Mouse (Mus musculus) left cerebral cortex, adult 2 months (tissue): Measurements from ENCODE around the gene Oprm1. TPM values are rescaled to one million over a fixed set of nuclear protein-coding genes. Genes with fewer than 3 reads are reported as not detected.

Experiments used
- DNase-seq, 2 experiments: peaks; one replicate each; pipeline ENCODE4 v3.0.0; 2021 to 2022; ENCODE audit warnings: low spot score in 2 of 2, mixed read lengths in 1 of 2; ENCODE audit errors: extremely low spot score in 1 of 2
- H3K27ac ChIP-seq: fragments of 200-600 bp; 2 replicates; pipeline ENCODE4 v1.8.1; 2022
- H3K4me3 ChIP-seq: fragments of 200-600 bp; 2 replicates; pipeline ENCODE4 v1.8.1; 2022
- CTCF ChIP-seq: fragments of 200-600 bp; IDR thresholded peaks from 2 replicates; pipeline ENCODE4 v1.8.1; 2022; ENCODE audit warnings: antibody characterized with exemption, mild to moderate bottlenecking, moderate library complexity
- intact Hi-C: fragments of 180-260 bp; cut with DNase I; formaldehyde crosslinking; loops from one replicate; pipeline ENCODE4 v1.15.1; 2025
- total RNA-seq, 2 experiments: library from RNA; stranded (reverse); gene quantifications; 2 replicates each; pipeline ENCODE4 v1.2.3; 2021

The Oprm1 gene
- total RNA-seq, 2 experiments from 2014 or later = 7.6 to 9.3 TPM

DNA sequence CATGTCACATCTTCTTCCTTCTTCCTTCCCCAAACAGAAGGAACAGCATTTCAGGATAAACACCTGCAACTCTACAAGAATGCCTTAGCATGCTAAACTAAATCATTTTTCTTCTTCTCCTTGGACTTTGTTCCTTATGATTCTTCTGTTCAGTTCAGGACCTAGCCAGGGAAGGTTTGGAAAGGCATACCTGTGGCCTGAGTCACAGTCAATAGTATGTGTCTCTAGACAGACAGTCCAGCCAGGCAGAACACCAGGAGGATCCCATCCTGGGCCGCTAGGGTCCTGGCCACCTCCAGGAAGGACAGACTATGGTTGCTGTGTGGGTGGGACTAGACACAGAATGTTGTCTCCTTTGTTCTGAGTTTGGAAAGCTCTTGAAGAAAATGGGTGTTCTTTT lies 266.7 kb downstream of the Oprm1 start:
- no peak for DNase-seq
- intact Hi-C loops = no loop called here
- no peak overlapping the region for H3K4me3 ChIP-seq
- no peak overlapping the region for H3K27ac ChIP-seq
- TF ChIP-seq CTCF = no peak

DNA sequence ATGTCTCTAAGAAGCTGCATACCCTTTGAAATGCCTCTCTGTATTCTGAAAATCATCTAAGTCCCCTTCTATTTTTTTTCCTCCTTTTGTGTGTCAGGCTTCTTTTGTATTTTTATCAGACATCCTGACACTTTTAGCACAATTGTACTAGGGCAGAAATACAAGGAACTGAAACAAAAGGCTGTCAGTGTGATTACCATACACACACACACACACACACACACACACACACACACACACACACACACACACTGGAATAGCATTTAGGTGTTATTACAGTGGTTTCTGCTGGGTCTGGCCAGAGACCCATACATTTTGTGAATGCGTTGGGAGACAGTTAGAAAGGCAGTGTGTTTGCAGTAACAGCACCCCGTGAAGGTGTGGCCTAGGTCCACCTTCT lies 275.2 kb downstream of the Oprm1 start:
- intact Hi-C loops = no loop called here
- Histone ChIP-seq H3K27ac (no peak overlapping the region), H3K4me3 (no peak overlapping the region)
- no peak for DNase-seq
- no peak for TF ChIP-seq CTCF

DNA sequence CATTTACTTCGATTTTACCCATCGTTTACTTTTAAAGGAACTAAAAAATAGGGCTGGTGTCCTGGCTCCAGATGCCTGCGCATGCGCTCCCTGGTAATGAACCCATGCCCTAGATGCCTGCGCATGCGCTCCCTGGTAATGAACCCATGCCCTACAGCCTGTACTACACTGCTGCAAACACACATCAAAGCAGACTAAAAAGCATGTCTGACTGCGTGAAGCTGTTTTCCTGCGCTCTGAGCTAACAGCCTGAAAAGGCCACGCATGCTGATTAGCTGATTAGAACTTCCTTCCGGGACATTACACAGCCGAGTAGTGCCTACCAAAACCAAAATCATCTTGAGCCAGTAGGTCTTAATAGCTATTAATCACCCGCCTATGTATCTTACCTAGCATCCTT lies 277.2 kb downstream of the Oprm1 start:
- no peak for DNase-seq
- intact Hi-C loops = no loop called here
- Histone ChIP-seq H3K4me3 (no peak overlapping the region), H3K27ac (no peak overlapping the region)
- no peak for TF ChIP-seq CTCF

DNA sequence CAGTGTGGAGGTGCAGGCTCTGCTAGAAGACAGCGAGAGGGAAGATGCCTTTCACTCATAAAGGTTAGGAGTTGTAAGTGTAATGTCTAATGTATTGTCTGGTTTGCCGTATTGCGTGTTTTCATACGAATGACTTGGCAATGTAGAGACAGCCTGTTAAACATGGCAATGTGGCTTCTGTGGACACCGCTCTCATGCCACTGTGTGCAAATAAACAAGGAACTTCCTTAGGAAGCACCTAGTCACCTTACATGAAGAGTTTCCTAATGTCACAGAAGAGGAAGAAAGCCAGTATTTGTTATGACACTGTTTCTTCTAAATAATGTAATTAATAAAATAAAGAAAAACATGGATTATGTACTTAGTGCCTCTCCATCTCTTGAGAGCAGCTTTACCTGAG lies 278.9 kb downstream of the Oprm1 start:
- Histone ChIP-seq H3K4me3 (no peak overlapping the region), H3K27ac (no peak overlapping the region)
- intact Hi-C loops = no loop called here
- TF ChIP-seq CTCF = no peak
- no peak for DNase-seq

DNA sequence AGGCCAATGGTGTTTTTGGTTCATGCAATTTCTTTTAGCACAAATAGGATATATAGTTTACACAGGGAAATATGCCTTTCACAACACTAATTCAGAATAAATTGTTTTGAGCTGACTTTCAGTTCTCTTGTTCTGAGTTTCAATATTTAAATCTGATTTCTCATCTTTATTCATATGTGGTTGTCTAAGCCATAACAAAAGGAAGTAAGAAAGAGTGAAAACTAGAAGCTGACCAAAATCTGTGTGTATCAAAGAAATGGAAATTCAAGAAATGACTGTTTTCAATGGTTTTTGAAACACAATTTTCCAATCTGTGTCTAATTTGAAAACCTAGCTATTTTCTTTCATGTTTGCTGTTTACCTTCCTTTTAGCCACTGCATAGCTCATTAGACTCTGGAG lies 282.7 kb downstream of the Oprm1 start:
- intact Hi-C loops = no loop called here
- no peak for DNase-seq
- no peak for TF ChIP-seq CTCF
- Histone ChIP-seq H3K4me3 (no peak overlapping the region), H3K27ac (no peak overlapping the region)

DNA sequence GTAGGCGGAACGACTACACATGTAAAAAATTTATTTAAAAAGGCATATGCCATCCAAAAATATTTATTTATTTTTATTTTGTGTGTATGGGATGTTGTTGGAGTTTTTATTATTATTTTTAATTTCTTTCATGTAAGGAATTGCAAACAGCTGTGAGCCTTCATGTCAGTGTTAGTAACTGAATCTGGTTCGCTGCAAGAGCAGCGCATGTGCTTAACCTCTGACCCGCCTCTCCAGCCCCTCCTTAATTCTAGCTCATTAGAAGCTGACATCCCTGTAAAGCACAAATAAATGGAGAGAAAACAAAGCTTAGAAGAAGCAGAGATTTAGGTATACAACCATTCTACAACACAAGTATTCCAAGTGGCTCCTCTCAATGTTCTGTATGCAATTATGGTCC lies 285.6 kb downstream of the Oprm1 start:
- no peak for DNase-seq
- intact Hi-C loops = no loop called here

DNA sequence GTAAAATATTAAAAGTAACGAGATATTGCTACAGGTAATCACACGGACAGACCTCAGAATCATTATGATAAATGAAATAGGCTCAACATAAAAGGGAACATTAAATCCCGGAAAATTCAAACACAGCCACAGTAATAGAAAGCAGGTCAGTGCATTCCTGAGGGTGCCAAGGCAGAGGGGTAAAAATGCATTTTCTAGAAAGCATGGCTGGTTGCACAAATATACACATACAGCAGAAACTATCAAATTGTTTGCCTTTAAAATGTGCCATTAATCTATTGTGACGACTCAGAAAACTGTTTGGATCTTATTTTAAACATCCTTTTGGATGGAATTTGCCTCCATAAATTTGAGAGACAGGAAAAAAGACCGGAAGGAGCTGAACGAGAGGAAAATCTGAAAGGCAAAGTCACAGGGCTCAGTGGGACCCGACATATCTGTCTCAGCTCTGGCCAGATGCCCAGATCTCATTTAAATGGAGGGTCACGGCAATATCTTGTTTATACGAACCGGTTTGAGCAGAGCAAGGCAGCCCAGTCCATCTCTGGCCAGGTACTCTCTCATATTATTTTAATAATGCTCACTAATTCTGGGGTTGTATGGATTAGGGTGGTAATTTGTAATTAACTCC lies 289.1 kb downstream of the Oprm1 start:
- Histone ChIP-seq H3K27ac (no peak overlapping the region), H3K4me3 (no peak overlapping the region)
- TF ChIP-seq CTCF = no peak
- DNase-seq = no peak
- intact Hi-C loops = no loop called here

More for the DNA sequence above, 285.6 kb downstream of the Oprm1 start:
- TF ChIP-seq CTCF = no peak
- no peak overlapping the region for H3K4me3 ChIP-seq
- H3K27ac ChIP-seq = no peak overlapping the region

DNA sequence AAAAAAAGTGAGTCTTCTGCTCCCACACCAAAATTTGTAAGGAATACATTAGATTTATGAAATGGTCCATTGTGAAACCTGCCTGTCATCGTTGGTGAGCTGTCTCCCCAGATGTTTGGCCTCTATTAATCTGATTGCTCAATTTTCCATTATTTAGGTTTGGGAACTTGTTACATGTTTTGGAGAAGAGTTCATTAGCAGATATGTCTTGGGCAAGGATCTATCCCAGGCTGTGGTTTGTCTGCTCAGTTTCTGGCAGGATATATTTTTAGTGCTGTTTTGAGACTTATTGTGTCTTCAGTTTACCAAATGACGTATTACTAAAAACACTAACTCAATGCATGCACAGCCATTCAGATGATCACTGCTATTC lies 289.6 kb downstream of the Oprm1 start:
- TF ChIP-seq CTCF = no peak
- intact Hi-C loops = no loop called here
- Histone ChIP-seq H3K4me3 (no peak overlapping the region), H3K27ac (no peak overlapping the region)
- DNase-seq = no peak

DNA sequence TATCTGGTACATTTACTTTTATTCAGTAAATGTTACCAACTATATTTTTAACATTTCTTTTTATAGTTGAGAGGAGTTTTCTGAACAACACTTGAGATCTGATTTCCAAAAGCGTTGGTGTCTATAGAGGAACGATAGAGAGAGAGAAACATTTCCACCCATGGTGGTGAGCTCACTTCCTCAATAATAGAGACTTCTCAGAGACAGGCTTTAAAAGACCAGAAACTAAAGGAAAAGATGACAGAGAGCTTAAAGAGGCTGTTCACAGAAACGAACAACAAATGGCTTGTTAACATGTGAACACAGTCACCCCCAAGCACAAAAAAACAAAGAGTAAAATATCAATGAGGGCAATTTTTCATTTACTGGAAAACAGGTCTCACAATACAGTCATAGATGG lies 291.6 kb downstream of the Oprm1 start:
- no peak overlapping the region for H3K27ac ChIP-seq
- TF ChIP-seq CTCF = no peak
- DNase-seq = no peak
- intact Hi-C loops = no loop called here
- no peak overlapping the region for H3K4me3 ChIP-seq

DNA sequence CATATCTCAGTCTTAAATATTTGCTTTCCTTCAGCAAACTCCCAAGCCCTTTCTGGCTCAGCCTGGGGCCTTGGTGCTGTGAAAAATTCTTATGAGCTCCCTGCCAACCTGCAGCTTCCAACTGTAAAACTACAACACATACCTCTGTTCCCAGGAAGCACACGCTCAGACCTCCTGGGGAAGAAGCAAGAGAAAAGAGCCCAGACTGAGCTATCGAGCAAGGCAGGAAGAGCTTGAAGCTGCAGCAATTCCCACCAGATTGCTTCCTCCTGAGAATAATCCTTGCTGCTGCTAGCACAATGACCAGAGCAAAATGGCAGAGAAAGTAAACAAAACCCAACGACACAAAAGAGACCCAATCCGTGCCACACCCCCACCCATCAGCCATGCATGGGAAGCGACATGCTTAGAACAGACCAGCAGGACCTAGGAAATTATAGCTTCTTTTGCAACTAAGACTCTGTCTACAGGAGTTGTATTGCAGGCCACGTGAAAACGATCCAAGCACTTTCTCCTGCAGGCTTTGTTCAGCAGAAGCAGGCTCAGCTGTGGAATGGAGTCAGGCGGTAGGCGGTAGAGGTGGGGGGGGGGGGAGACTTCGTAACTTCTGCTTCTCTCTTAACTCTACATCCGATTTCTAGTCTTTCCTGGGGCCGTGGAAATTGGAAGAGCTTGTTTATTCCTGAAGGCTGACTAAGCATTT lies 294.2 kb downstream of the Oprm1 start, which contains the start of gene Ipcef1:
Gene Ipcef1 (minus strand): TSS at position 164 of the 703 bp plus-strand sequence.
- no peak for TF ChIP-seq CTCF
- Histone ChIP-seq H3K27ac (peak within 1 kb of the TSS; percentile 34; the same call in 1 of the 2 replicates), H3K4me3 (no peak within 1 kb of the TSS)
- no peak for DNase-seq
- intact Hi-C loops = no loop called here

DNA sequence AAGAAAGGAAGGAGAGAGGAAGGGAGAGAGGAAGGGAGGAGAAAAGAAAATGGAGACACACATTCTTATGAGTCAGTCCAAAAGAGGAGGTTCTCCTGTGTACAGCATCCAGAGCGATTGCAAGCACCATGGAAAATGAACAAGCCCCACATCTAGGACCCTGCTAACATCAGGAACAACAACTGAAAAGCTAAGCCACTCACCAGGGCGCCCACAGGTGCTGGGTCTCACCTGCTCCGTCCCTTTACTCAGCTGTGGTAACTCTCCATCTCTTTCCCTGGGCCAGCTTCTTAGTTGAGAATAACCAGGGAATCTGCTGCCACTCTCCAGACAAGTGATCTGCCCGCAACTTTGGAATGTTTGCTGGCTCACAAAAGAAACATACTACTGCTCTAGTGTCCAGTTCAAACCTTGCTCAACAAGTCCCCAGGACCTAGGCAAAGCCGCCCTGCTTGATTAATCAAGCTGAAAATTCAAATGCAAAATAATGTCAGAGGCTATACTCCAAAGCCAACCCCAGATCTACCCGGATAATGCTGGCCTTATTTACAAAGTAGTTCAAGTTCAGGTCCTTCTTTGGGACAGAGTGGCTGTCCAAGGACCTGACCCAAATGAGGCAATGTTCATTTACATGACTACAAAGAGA lies 296.4 kb downstream of the Oprm1 start:
- Histone ChIP-seq H3K4me3 (no peak overlapping the region), H3K27ac (no peak overlapping the region)
- no peak for TF ChIP-seq CTCF
- DNase-seq = no peak
- intact Hi-C loops = no loop called here

DNA sequence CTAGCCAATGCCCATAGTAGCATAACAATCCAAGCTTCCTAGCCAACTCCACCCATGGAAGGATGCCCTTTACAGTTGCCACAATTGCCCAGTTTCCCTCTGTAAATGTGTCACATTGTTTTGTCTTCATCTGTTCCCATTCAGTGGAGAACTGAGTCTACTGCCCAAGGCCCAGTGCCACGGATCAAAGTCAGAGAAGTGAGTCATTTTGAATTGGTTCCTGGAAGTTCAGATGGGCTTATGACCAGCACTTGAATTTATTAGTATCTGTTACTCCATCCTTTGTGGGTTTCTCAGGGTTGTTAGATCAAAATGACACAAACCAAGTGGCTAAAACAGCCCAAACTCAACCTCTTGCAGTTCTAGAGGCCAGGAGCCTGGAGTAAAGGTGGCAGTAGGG lies 299.2 kb downstream of the Oprm1 start:
- intact Hi-C loops = no loop called here
- H3K4me3 ChIP-seq = no peak overlapping the region
- TF ChIP-seq CTCF = no peak
- no peak overlapping the region for H3K27ac ChIP-seq
- DNase-seq = no peak
